Mouse (Mus musculus) erythroblast, embryonic 14.5 days (primary cell): ENCODE measurements around the gene Col24a1.

Source experiments
- GATA1 ChIP-seq: IDR thresholded peaks from 2 replicates; pipeline ENCODE4 v1.6.1; 2012; ENCODE audit warnings: low read length, inconsistent platforms, mixed read lengths
- TAL1 ChIP-seq: IDR thresholded peaks from 3 replicates; pipeline ENCODE4 v1.6.1; 2012; ENCODE audit warnings: low read length, inconsistent platforms, mixed read lengths

- TF ChIP-seq GATA1: no peak
- no peak for TF ChIP-seq TAL1
Measured at GRCm38 (mm10) chr3:145376298-145376697, 84.0 kb downstream of the Col24a1 start.
